Mouse (Mus musculus) C2C12 (cell line): ENCODE results near the gene Thoc5.

Source experiments
- CEBPB ChIP-seq: IDR thresholded peaks from one replicate; pipeline ENCODE4 v1.6.1; 2011; ENCODE audit warnings: low read depth, mild to moderate bottlenecking, control low read depth, moderate library complexity
- CTCF ChIP-seq: IDR thresholded peaks from one replicate; pipeline ENCODE4 v1.5.1; 2011; ENCODE audit not compliant: control insufficient read depth, insufficient read depth, insufficient read length
- MAX ChIP-seq: IDR thresholded peaks from one replicate; pipeline ENCODE4 v1.6.1; 2011; ENCODE audit warnings: mild to moderate bottlenecking, control low read depth
- MYOD1 ChIP-seq: IDR thresholded peaks from one replicate; pipeline ENCODE4 v1.6.1; 2011; ENCODE audit warnings: low read depth; ENCODE audit not compliant: control insufficient read depth, insufficient read length
- MYOG ChIP-seq: IDR thresholded peaks from one replicate; pipeline ENCODE4 v1.6.1; 2011; ENCODE audit not compliant: control insufficient read depth, insufficient read length; ENCODE audit errors: extremely low read depth

DNA sequence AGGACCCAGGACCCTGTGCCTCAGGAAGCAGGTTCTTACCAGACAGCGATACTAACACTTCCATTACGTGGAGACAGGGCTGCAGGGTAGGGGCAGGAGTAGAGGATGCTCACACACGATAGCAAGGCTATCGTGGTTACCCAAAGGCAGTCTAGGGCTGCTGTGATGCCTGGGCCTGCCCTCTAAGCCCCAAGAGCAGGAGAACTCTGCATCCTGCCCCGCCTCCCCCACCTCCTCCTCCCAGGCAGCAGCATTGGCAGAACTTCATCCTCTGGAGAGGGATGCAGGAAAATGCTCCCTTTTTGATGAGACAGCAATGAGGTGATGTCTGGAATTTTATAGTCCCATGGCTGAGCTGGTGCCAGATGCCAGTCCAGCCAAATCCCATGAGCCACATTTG, 71.8 kb downstream of the Thoc5 start:
- TF ChIP-seq CTCF (no peak), MYOG (no peak), MYOD1 (no peak), MAX (no peak), CEBPB (no peak)
